Mouse (Mus musculus) ES-E14 (cell line): ENCODE measurements around the gene Ngfr. TPM values are rescaled to one million over a fixed set of nuclear protein-coding genes. Genes with fewer than 3 reads are reported as not detected.

ENCODE experiments used
- DNase-seq: peaks from one replicate; pipeline ENCODE4 v3.0.0-alpha.2; 2013; ENCODE audit warnings: low read depth, low spot score
- H3K27ac ChIP-seq: 2 replicates; pipeline ENCODE4 v1.5.1; 2012; ENCODE audit warnings: low read depth, mild to moderate bottlenecking, low read length, moderate library complexity, mixed read lengths; ENCODE audit not compliant: poor library complexity, insufficient read depth, severe bottlenecking
- H3K36me3 ChIP-seq: 2 replicates; pipeline ENCODE4 v1.6.1; 2012; ENCODE audit warnings: mild to moderate bottlenecking, low read length, moderate library complexity, mixed read lengths; ENCODE audit not compliant: control insufficient read depth, poor library complexity, insufficient read depth, severe bottlenecking
- H3K4me1 ChIP-seq, 2 experiments: fragments of 150-350 bp in 1 of 2; sonication (generic) in 1 of 2; 2 replicates each; pipeline ENCODE4 v1.6.1; 2012; ENCODE audit warnings: low read length in 2 of 2, mild to moderate bottlenecking in 1 of 2, mixed read lengths in 1 of 2; ENCODE audit not compliant: control insufficient read depth in 2 of 2, insufficient read depth in 2 of 2, poor library complexity in 1 of 2
- H3K4me3 ChIP-seq, 2 experiments: fragments of 150-350 bp in 1 of 2; sonication (generic) in 1 of 2; 2 replicates each; pipeline ENCODE4 v1.5.1; 2012; ENCODE audit warnings: low read length in 2 of 2, low read depth in 1 of 2, mild to moderate bottlenecking in 1 of 2, mixed read lengths in 1 of 2; ENCODE audit not compliant: insufficient read depth in 1 of 2, poor library complexity in 1 of 2, severe bottlenecking in 1 of 2
- H3K9ac ChIP-seq: 2 replicates; pipeline ENCODE4 v1.6.1; 2012; ENCODE audit warnings: low read depth, mild to moderate bottlenecking, low read length, mixed read lengths; ENCODE audit not compliant: poor library complexity, insufficient read depth, severe bottlenecking
- H3K9me3 ChIP-seq: fragments of 150-350 bp; sonication (generic); 2 replicates; pipeline ENCODE4 v1.6.1; 2012; ENCODE audit warnings: low read depth, mild to moderate bottlenecking, low read length; ENCODE audit not compliant: control insufficient read depth, insufficient read depth
- CHD2 ChIP-seq: IDR thresholded peaks from 2 replicates; pipeline ENCODE4 v1.6.1; 2014; ENCODE audit warnings: mild to moderate bottlenecking, low read depth, low read length, inconsistent platforms
- HCFC1 ChIP-seq: IDR thresholded peaks from 2 replicates; pipeline ENCODE4 v1.6.1; 2012; ENCODE audit warnings: low read length, inconsistent platforms, borderline replicate concordance; ENCODE audit not compliant: insufficient read depth
- MAFK ChIP-seq: IDR thresholded peaks from 2 replicates; pipeline ENCODE4 v1.6.1; 2014; ENCODE audit warnings: mild to moderate bottlenecking, low read depth, low read length, inconsistent platforms; ENCODE audit not compliant: insufficient read depth
- ZC3H11A ChIP-seq: IDR thresholded peaks from 2 replicates; pipeline ENCODE4 v1.6.1; 2012; ENCODE audit warnings: low read depth, mild to moderate bottlenecking, inconsistent platforms, low read length, borderline replicate concordance
- ZNF384 ChIP-seq: IDR thresholded peaks from 2 replicates; pipeline ENCODE4 v1.6.1; 2012; ENCODE audit warnings: low read depth, low read length, inconsistent platforms
- in situ Hi-C, 2 experiments: fragments of 600-800 bp; cut with MboI; formaldehyde crosslinking; loops; one replicate each; pipeline ENCODE4 v1.15.1; 2025; ENCODE audit warnings: low sequenced_read_pairs in 2 of 2, inconsistent platforms in 1 of 2; ENCODE audit not compliant: unreplicated experiment in 2 of 2
- total RNA-seq: library from RNA; depleted of rRNA; stranded (reverse); fragments of 300-350 nt; gene quantifications from 2 replicates; pipeline ENCODE4 v1.2.3, GENCODE M21; 2012

Gene Ngfr
- total RNA-seq, 1 experiment, result 19.9 TPM

DNA sequence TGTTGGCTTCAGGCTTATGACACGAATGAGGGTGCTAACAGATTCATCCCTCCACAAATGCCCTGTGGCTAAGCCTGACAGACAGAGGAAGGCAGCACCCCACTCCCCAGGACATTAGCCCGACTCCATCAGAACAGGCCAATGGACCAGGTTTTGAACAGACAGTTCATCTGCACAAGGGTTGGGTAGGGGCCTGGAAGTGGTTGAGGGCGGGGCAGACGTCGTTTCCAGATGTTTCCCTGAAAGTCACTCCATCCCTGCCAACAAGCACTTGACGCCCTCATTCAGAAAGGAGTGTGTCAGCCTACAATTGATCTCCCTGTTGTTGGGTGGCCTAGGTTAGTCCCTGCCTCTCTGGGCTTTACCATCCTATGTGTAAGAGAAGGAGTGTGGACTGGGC, 17.6 kb downstream of the Ngfr start:
- 0 out of 2 replicates have a peak, but pooled peaks cover 3% of the 10 kb centered on the region for H3K36me3 ChIP-seq
- TF ChIP-seq CHD2, result no peak
- TF ChIP-seq MAFK, result no peak
- TF ChIP-seq ZC3H11A, result no peak
- no peak for TF ChIP-seq ZNF384
- no peak for TF ChIP-seq HCFC1
- DNase-seq, result no peak
- in situ Hi-C loops, result no loop called here
- H3K9ac ChIP-seq, result no peak overlapping the region
- H3K9me3 ChIP-seq, result no peaks in the 10 kb centered on the region
- no peak overlapping the region for H3K27ac ChIP-seq
- H3K4me3 ChIP-seq, result no peak overlapping the region
- H3K4me1 ChIP-seq, result peaks cover 2 to 25% of the 10 kb centered on the region in 2 experiments; a peak in 2 of 4 replicates

GRCm38 (mm10) chr11:95567936-95568715, 19.4 kb downstream of the Ngfr start:
- H3K4me3 ChIP-seq, result no peak overlapping the region
- 0 out of 2 replicates have a peak, but pooled peaks cover 3% of the 10 kb centered on the region for H3K36me3 ChIP-seq
- H3K9ac ChIP-seq, result no peak overlapping the region
- TF ChIP-seq ZNF384 (no peak), CHD2 (no peak), HCFC1 (no peak), ZC3H11A (no peak), MAFK (no peak)
- H3K9me3 ChIP-seq, result no peaks in the 10 kb centered on the region
- peaks cover 2 to 25% of the 10 kb centered on the region in 2 experiments; a peak in 2 of 4 replicates for H3K4me1 ChIP-seq
- no peak for DNase-seq
- in situ Hi-C loops, result no loop called here
- H3K27ac ChIP-seq, result no peak overlapping the region

GRCm38 (mm10) chr11:95567366-95567765, 20.2 kb downstream of the Ngfr start:
- H3K9me3 ChIP-seq, result no peaks in the 10 kb centered on the region
- 0 out of 2 replicates have a peak, but pooled peaks cover 3% of the 10 kb centered on the region for H3K36me3 ChIP-seq
- no peak overlapping the region for H3K27ac ChIP-seq
- no peak for DNase-seq
- no peak overlapping the region; the same call in 1 of the 2 replicates for H3K9ac ChIP-seq
- in situ Hi-C loops, result no loop called here
- H3K4me3 ChIP-seq, result no peak overlapping the region
- H3K4me1 ChIP-seq, result peaks cover 2 to 25% of the 10 kb centered on the region in 2 experiments; a peak in 2 of 4 replicates
- TF ChIP-seq ZC3H11A, result no peak
- no peak for TF ChIP-seq HCFC1
- no peak for TF ChIP-seq ZNF384
- no peak for TF ChIP-seq MAFK
- no peak for TF ChIP-seq CHD2

GRCm38 (mm10) chr11:95565327-95565726, 22.2 kb downstream of the Ngfr start:
- no peak overlapping the region for H3K27ac ChIP-seq
- peaks cover 2 to 17% of the 10 kb centered on the region in 2 experiments; a peak in 2 of 4 replicates for H3K4me1 ChIP-seq
- no peak overlapping the region for H3K4me3 ChIP-seq
- no peak for DNase-seq
- H3K36me3 ChIP-seq, result no peaks in the 10 kb centered on the region
- in situ Hi-C loops, result no loop called here
- no peak overlapping the region for H3K9ac ChIP-seq
- TF ChIP-seq HCFC1 (no peak), ZC3H11A (no peak), ZNF384 (no peak), CHD2 (no peak), MAFK (no peak)
- H3K9me3 ChIP-seq, result no peaks in the 10 kb centered on the region
